Mouse (Mus musculus) heart, adult 10 weeks (tissue): ENCODE data around the gene S100a7a. TPM values are rescaled to one million over a fixed set of nuclear protein-coding genes. Genes with fewer than 3 reads are reported as not detected.

Source experiments
- polyA plus RNA-seq: library from polyadenylated mRNA; stranded (reverse); fragments of 350-450 nt; fragmentation: Illumina TruSeq; extraction: RNeasy Lipid Tissue Mini Kit (QIAGEN cat#74804); gene quantifications from one replicate; pipeline ENCODE4 v1.2.3, GENCODE M21; 2014; ENCODE audit warnings: low read depth, low replicate concordance

S100a7a gene
- polyA plus RNA-seq = 0.97 TPM

DNA sequence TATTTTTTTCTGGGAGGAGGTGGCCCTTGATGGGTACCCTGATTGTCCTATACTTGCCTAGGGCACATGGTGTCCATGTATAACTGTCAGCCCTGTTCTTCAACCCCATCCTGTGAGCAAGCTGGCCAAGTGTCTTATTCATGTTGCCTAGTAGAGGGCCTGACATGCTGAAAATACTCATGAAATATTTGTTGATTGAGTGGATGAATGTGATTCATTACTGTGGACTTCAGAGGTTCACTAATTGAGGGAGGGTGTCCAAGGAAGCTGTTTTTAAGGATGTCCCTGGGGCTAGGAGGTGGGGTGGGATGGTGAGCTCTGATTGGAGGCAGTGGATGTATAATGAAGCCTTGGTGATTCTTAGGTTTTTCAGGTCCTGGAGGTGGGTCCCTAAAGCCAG lies at the start of gene S100a7a:
Gene S100a7a (plus strand): TSS at position 301 of the 400 bp plus-strand sequence.

DNA sequence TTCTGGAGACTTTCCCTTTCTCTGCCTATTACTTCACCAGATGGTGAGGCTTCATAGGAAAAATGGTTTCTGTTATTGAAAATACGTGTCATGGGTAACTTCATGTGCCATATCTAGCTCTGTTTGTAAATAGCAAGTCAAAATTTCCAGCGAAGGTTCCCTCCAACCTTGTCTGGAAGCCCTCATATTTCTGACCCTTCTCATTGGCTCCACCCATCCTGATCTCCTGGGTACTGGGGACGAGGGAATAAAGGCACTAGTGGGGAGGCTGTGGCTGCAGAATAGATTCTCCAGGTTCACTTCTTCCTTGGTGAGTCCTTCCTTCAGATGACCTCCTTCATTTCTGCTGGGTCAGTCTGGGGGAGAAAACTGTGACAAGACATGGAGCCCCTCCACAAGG lies 45.6 kb upstream of the S100a7a start, which contains the start of gene S100a5:
Gene S100a5 (plus strand): TSS at position 301 of the 400 bp plus-strand sequence.

DNA sequence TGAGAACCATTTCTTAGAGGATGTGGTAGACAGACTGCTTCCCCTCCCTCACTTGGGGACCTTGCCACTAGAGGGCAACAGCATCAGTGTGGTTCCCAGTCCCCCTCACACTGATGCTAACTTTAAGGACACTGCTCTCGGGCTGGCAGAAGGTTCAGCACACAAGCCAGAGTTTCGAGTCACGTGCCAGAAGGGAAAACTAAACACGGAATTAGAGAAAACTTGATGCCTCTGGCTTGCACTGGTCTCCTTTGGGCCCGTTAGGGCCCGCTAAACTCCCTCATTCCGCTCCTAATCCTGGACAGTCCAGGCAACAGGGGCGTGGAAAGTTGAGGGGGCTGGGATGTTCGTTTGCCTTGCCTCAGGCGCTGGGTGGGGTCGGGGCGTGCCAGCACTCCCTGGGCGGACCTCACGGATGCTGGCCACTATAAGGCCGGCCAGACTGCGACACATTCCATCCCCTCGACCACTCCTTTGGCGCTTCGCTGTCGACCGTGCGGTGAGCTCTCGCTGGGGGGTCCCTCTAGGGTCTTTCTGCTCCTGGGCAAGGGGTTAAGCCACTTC lies 41.0 kb upstream of the S100a7a start, which contains the start of gene S100a6:
Gene S100a6 (plus strand): TSS at position 155 of the 564 bp plus-strand sequence.

DNA sequence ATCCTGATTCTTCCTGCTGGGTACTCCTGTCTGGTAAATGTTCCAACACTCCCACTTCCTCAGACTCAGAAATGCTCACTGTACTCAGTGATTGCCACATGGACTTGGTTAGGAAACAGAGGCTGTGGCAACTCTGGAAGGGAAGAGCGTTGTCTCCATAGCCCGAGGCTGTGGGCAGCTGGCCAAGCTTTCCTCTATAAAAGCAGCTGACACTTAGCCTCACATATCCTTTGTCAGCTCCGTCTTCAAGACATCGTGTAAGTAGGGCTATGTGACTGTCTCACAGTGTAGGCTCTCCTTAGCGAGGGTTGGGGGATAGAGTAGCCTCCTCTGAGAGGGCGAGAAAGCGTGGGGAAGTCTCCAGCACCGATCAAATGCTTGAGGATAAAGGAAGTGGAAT lies 15.0 kb downstream of the S100a7a start, which contains the start of gene S100a8:
Gene S100a8 (plus strand): TSS at position 133 of the 400 bp plus-strand sequence.

DNA sequence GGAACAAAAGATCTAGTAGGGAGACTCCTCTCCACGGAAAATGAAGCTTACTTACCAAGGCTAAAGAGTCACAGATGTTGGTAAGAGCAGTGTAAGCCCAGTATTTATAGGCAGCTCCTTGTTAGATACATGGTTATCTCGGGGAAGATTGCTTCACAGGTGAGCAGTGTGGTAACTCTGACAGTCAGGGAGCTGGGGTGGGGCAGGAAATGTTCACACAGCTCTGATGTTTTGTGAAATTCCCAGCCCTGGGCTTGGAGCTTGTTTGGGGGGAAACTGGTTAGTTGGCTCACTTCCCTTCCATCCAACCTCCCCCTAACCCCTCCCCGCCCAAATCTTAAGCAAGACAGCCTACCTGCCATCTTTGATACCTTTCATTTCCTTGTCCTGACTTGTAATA lies 41.8 kb downstream of the S100a7a start, which contains the start of gene S100a9:
Gene S100a9 (minus strand): TSS at position 109 of the 400 bp plus-strand sequence.

Other genes with a start within 250 kb of the S100a7a start
- 23.4 TPM for gene Ints3, start 220.4 kb upstream of the S100a7a start, polyA plus RNA-seq
- 20.8 TPM for gene Npr1, start 188.2 kb upstream of the S100a7a start, polyA plus RNA-seq
- gene Ilf2, start 177.9 kb upstream of the S100a7a start, polyA plus RNA-seq = 34.3 TPM
- gene Snapin, start 163.0 kb upstream of the S100a7a start, polyA plus RNA-seq = 79.2 TPM
- gene Chtop, start 144.5 kb upstream of the S100a7a start, polyA plus RNA-seq = 80.9 TPM
- gene S100a1, start 139.6 kb upstream of the S100a7a start, polyA plus RNA-seq = 1,552 TPM
- gene S100a13, start 139.6 kb upstream of the S100a7a start, polyA plus RNA-seq = 64.2 TPM
- not detected for gene S100a14, start 127.2 kb upstream of the S100a7a start, polyA plus RNA-seq
- gene S100a16, start 116.8 kb upstream of the S100a7a start, polyA plus RNA-seq = 78.9 TPM
- not detected for gene S100a3, start 93.4 kb upstream of the S100a7a start, polyA plus RNA-seq
- gene S100a2, start 63.8 kb upstream of the S100a7a start, polyA plus RNA-seq = not detected
- not detected for gene Gm42674, start 52.1 kb upstream of the S100a7a start, polyA plus RNA-seq
- gene S100a4, start 50.2 kb upstream of the S100a7a start, polyA plus RNA-seq = 31.3 TPM
- gene S100a5, start 45.5 kb upstream of the S100a7a start, polyA plus RNA-seq = not detected
- 111 TPM for gene S100a6, start 41.1 kb upstream of the S100a7a start, polyA plus RNA-seq
- gene S100a8, start 15.0 kb downstream of the S100a7a start, polyA plus RNA-seq = not detected
- gene S100a9, start 41.7 kb downstream of the S100a7a start, polyA plus RNA-seq = 2.0 TPM
- not detected for gene Pglyrp4, start 72.9 kb downstream of the S100a7a start, polyA plus RNA-seq
- not detected for gene Gm5849, start 123.9 kb downstream of the S100a7a start, polyA plus RNA-seq